Mouse (Mus musculus) forelimb bud, embryonic 11.5 days (tissue): Measurements from ENCODE around the gene Baz1a.
"Not testable (repeated sequence)": the region's sequence is repeated elsewhere in the genome, so short reads cannot be mapped to it uniquely, and the experiment has no call there.

Experiments
- DNase-seq: peaks from one replicate; pipeline ENCODE4 v3.0.0-alpha.2; 2012; ENCODE audit warnings: low read depth, low spot score

The Baz1a gene

GRCm38 (mm10) chr12:54980939-54981338 lies 33.2 kb downstream of the Baz1a start:
- no peak for DNase-seq

GRCm38 (mm10) chr12:54980532-54980931 lies 33.6 kb downstream of the Baz1a start:
- no peak for DNase-seq

- no peak for DNase-seq
Measured at GRCm38 (mm10) chr12:54969033-54969432, 45.1 kb downstream of the Baz1a start.

- DNase-seq: no peak
Measured at GRCm38 (mm10) chr12:54965532-54966160, 48.5 kb downstream of the Baz1a start.

GRCm38 (mm10) chr12:54959569-54959968 lies 54.6 kb downstream of the Baz1a start:
- no peak for DNase-seq

GRCm38 (mm10) chr12:54956974-54957373 lies 57.2 kb downstream of the Baz1a start:
- DNase-seq: no peak

GRCm38 (mm10) chr12:54956457-54956856 lies 57.7 kb downstream of the Baz1a start:
- no peak for DNase-seq

GRCm38 (mm10) chr12:54946116-54946515 lies 68.0 kb downstream of the Baz1a start:
- no peak for DNase-seq

GRCm38 (mm10) chr12:54942586-54943157 lies 71.5 kb downstream of the Baz1a start:
- DNase-seq: not testable (repeated sequence)

- not testable (repeated sequence) for DNase-seq
Measured at GRCm38 (mm10) chr12:54937581-54938343, 76.4 kb downstream of the Baz1a start.

GRCm38 (mm10) chr12:54910387-54910786 lies 103.8 kb downstream of the Baz1a start:
- DNase-seq: no peak

- DNase-seq: not testable (repeated sequence)
Measured at GRCm38 (mm10) chr12:54892559-54892958, 121.6 kb downstream of the Baz1a start.

GRCm38 (mm10) chr12:54890426-54890825 lies 123.7 kb downstream of the Baz1a start:
- DNase-seq: no peak

GRCm38 (mm10) chr12:54887580-54888127 lies 126.5 kb downstream of the Baz1a start:
- peak; percentile 7 for DNase-seq

GRCm38 (mm10) chr12:54879630-54880029 lies 134.5 kb downstream of the Baz1a start:
- DNase-seq: peak; percentile 53

GRCm38 (mm10) chr12:54879211-54879610 lies 134.9 kb downstream of the Baz1a start:
- no peak for DNase-seq

- DNase-seq: no peak
Measured at GRCm38 (mm10) chr12:54877875-54878274, 136.3 kb downstream of the Baz1a start.

- no peak for DNase-seq
Measured at GRCm38 (mm10) chr12:54876879-54877278, 137.3 kb downstream of the Baz1a start.

GRCm38 (mm10) chr12:54874711-54875110 lies 139.4 kb downstream of the Baz1a start:
- peak; percentile 19 for DNase-seq

- DNase-seq: peak; percentile 66
Measured at GRCm38 (mm10) chr12:54862606-54863535, 151.3 kb downstream of the Baz1a start, which contains the start of gene Cfl2. Cfl2 (minus strand) TSS chr12:54862877.

- peak; percentile 52 for DNase-seq
Measured at GRCm38 (mm10) chr12:54861991-54862605, 152.1 kb downstream of the Baz1a start.
